Mouse (Mus musculus): ENCODE measurements around the gene Map2k5.

Gene Map2k5

DNA sequence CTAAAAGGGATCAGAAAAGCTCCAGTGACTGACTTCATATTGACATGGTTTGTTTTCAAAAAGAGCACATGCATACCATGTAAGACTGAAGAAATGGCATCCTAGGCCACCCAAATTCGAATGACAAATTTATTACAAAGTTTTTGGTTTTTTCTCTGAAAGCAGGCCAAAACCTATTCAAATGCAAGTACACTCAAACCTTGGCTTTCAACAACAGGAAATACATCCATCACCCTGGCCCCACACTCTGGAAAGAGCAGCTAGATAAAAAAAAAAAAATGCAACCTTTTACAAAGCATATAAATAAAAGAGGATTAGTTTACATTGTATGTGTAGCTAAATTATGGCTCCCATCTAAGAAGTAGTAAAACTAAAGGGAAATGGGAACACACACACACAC, 114.5 kb downstream of the Map2k5 start:
- in situ Hi-C loops (cut with MboI, MseI), result no loop called here

DNA sequence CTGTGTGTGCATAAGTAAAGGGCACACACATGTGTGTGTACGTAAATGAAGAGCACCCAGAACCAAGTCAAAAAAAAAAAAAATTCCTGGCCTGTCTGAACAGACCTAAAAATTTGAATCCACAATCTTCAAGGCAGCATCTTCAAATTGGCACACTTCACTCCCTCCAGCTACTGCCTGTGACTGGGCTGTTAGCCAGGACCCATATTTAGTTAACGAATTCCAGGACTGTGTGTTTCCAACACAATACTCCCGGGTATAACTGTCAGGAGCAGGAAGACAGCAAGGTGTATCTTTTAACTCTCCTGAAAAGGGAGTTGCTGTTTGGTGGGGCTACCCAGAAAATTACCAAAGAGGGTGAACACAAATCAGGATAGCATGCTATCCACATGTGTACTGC, 118.9 kb downstream of the Map2k5 start:
- in situ Hi-C loops (cut with MboI, MseI), result no loop called here

DNA sequence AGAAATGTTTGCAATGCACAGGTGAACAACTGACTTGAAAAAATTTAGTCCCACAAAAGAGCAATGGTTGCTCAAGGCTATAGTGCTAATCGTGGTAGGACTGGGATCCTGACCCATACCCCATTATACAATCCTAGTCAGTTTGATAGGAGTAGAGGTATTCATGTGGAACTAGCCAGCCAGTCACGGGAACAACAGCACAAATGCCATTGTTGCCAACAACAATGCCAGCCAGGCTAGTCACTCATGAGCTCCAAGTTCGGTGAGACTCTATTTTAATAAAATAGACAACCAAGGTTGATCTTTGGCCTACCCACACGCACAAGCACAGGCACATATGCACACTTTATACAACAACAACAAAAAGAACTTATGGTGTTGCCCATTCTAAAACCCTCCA, 120.0 kb downstream of the Map2k5 start:
- in situ Hi-C loops (cut with MboI, MseI), result no loop called here

DNA sequence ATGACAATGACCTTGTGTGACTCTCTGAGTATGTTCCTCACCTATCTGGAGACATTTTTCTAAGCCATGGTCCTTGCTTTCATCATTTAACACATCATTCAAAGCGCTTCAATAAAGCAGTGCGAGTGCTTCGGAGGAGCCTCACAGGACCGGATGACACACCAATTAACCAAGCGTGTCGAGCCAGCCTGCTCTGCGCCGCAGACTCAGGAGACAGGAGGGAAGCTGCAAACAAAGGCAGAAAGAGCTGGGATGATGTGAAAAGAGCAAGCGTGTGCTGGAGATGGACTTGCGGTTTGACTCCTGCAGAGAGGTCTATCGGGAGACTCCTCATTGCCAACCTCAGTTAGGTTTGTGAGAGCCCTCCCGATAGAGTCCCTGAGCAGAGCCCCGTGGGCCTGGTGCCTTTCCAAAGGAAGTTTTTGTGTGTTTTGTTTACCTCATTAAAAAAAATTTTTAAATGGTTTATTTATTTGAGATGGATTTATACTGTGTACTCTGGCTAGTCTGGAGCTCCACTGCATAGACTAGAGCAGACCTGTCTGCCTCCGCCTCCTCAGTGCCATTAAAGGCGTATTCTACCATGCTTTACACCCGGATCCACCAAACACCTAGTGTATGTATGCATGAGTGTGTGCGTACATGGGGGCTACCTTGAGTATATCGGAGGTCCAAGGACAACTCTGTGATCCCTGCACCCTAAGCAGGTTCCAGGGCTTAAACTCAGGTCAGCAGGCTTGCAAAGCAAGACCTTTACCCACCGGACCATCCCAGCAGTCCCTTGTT, 126.7 kb downstream of the Map2k5 start:
- in situ Hi-C loops (cut with MboI, MseI), result no loop called here

DNA sequence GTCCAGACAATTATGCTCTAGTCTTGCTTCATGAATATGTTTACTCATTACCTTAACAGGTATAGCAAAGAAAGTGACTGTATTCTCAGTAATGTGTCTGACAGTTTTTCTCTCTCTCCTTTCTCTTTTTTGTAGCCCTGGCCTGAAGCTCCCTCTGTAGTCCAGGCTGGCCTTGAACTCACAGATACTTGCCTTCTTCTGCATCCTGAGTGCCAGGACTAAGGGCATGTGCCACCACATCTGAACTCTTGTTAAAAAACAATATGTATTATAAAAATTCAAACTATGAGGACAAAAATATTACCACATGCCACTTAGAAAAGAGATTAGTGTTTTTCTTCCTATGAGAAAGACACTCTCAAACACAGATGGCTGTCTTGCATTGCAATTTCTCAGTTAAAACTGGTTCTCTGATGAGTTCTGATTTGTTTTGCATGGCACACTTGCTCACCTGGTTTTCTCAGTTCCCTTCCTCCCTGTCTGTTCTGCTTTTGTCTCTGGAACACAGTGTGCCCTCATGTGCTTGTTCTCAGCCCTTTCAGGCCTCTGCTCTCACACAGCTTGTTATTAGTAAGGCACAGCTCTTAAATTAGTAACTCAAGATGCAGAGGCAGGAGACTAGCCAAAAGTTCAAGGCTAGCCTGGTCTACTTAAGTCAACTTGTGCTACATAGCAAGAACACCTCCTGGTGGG, 129.5 kb downstream of the Map2k5 start:
- in situ Hi-C loops (cut with MboI, MseI), result no loop called here

DNA sequence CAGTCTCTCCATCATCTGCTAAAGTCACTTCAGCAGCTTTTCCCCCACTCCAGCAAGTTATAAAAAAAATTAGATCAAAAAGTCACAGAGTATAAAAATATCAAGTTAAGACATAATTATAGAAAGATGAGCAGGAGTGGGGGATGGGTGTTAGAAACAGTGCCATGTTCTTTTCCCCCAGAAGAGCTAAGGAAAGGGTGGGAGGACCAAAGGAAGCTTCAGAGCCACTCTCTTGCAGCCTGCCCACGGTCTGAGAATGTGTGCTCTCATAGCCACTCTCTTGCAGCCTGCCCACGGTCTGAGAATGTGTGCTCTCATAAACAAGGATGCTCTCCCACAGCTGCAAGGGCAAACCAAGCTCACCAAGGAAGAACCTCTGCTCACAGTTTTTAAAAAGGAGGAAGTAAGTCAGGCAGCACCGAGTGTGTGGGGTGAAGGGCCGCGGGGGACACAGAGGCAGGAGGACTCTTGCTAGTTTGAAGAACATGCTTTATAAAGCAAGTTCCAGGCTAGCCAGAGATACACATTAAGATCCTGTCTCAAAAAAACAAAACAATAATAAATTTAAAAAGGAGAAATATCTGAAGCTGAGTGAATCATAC, 131.0 kb downstream of the Map2k5 start:
- in situ Hi-C loops (cut with MboI, MseI), result no loop called here

DNA sequence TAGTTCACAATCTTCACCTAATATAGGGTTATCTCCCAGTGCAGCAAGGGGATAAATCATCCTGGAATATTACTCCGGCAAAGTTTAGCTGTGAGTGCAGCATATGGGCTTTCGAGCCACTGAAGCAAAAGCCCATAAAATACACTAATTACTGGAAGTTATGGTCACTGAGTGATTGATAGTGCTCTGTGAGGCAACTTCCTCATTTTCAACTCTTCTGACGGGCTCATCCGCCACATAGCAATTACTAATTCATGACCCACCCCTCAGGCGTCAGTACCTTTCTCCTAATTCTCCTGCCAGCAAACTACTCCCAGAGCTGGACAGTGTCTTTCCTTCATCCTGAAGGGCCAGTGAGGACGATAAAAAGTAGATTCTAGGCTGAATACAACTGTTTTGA, 135.7 kb downstream of the Map2k5 start:
- in situ Hi-C loops (cut with MboI, MseI), result no loop called here

DNA sequence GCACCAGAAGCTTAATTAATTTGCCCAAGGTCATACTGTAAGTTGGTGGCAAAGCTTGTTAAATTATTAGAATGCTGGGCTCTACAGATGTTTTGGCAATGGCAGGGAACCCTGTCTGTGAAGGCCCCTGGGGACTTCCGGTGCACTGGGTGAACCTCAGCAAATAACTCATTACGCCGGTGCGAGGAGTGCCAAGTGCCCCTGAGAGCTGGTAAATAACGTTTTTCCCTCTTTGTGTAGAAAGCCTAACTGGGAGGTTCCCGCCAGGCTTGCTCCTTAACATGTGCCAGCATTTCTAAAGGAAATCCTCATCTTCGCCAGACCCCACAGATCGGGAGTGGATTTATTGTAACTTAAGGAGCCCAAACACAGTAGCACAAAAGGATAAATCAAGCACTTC, 136.5 kb downstream of the Map2k5 start:
- in situ Hi-C loops (cut with MboI, MseI), result no loop called here

DNA sequence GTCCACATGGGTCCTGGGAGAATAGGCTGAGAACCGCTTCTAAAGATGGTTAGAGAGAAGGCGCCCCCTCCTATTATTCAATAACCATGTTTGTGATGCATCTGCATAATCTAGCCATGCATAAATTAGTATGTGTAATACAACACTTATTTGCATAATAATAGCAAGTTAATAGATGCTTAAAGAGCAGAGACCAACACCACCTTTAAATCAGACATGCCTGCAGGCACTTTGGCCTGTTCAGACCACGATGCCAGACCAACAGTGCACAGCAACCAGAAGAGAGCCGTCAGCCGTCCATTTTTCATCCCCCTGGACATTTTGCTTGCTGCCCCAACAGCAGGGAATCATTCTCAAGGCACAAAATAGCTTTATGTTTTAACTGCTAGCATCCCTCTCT, 143.3 kb downstream of the Map2k5 start:
- in situ Hi-C loops (cut with MboI, MseI), result no loop called here

DNA sequence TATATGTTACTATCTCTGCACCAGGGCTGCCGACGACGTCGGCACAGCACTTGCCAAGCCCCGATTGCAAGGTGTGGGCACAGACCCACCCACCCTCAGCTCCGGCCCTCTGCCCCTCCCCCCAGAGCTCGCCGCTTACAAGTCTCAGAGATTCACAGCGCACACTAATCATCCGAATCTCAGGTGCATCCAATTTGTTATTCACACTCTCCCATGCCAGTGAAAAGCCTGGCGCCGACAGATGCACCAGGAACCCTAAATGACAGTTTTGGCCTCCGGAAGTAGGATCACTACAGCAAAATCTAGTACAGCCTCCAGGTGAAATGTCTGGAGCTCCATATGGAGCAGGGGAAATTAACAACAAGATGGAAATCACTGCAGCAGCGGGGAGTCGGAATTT, 147.4 kb downstream of the Map2k5 start:
- in situ Hi-C loops (cut with MboI, MseI), result no loop called here

DNA sequence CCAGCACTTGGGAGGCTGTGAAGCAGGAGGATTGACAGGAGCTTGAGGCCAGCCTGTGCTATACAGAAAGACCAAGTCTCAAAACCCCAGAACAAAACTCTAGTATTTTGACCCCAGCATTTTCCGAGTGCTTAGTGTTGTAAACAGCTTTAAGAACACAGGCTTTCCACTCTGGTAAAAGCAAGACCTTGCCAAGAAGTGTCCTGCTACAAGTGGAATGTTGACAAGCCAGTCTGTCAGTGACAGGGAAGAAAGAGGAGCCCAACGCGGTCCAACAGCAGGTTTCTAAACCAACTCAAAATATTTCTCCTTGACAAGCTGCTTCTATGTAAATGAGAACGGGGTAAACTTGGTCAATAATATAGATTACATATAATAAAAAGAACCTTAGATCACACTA, 148.6 kb downstream of the Map2k5 start:
- in situ Hi-C loops (cut with MboI, MseI), result no loop called here

DNA sequence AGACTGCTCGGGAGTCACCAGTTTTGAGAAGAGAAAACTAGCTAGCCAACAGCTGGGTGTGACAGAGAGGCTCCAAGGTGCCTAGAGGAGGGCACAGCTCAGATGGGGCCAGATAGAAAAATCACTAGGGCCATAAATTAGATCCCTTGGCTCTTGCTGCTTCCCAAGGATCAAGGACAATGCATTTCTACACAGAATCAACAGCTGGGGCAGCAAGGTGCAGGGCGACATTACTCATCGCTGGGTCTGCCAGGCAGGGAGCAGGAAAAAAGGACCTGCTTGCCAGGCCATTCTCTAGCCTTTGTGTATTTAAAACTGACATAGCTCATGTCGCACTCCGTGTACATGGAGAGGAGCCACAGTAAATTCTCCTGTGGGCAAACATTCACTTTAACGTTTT, 155.5 kb downstream of the Map2k5 start:
- in situ Hi-C loops (cut with MboI, MseI), result no loop called here

DNA sequence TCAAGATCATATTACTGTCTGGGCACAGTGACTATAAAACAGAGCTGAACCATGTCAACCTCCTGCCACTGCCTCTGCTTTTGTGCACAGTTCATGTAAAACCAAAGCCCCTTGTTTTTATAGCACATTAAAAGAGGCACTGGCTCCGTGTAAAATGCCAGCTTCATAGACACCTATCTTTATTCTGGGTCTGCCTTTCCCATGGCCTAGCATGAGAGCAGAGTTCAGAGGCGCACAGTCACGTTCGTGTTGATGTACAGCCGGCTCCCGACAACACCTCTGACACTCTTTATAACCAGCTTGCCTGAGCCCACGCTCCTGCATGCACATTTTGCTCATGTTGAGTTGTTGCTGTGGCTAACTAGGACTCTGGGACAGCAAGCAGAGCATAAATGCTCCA, 157.9 kb downstream of the Map2k5 start:
- in situ Hi-C loops (cut with MboI, MseI), result no loop called here

DNA sequence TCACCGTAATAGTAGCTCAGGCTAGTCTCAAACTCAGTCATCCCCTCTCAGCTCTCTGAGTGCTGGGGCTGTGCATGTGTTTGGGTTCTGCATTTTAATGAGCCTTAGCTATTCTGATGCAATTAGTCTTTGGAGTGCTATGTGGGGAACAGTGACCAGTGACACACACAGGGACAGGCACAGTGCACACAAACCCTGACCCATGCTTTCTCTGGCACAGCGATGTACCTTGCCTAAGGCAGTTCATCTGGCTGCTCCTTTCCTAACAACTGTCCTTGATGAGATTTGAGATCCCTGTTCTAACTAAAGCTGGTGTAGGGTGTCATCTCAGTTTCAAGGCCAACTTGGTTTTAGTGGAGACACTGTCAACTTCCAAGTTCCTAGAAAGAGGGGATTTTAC, 162.7 kb downstream of the Map2k5 start:
- in situ Hi-C loops (cut with MboI, MseI), result no loop called here

DNA sequence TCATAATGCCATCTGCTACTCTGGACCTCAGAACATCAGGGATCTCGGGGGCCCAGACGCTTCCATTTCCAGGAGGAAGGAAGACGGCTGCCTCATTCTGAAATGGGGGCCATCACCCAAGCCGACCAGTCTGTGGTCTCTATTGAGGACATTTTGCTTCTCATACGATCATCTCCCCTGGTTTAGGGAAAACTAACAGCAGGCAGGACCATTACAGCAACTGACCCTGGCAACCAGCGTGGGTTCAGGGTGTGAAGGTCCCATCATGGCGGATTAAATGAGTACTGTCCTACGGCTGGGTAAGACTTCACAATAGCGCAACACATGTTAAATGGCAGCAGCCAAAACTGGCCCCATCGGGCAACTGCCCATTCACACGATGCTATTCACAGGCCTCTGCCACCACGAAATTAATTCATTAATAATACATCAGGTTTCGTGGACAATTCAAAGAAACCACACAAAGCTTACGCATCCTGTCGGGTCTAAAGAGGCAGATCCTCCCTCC, 170.9 kb downstream of the Map2k5 start:
- in situ Hi-C loops (cut with MboI, MseI), result no loop called here

DNA sequence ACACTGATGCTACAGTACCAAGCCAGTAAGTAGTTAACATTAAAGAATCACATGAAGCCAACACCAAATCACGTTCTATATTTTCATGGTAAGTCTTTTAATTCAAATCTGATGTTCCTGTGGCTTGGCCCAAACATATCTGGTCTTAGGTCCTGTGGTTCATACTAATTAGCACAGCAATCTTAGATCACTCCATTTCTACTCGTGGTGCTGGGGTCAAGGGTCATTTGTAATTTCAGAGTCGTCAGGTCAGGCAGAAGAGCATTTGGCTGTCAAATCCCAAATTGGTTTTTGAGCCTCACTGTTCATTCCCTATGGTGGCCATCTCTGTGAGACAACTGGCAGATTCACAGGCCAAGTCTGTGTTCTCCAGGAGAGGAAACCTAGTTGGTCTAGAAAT, 174.2 kb downstream of the Map2k5 start:
- in situ Hi-C loops (cut with MboI, MseI), result no loop called here

DNA sequence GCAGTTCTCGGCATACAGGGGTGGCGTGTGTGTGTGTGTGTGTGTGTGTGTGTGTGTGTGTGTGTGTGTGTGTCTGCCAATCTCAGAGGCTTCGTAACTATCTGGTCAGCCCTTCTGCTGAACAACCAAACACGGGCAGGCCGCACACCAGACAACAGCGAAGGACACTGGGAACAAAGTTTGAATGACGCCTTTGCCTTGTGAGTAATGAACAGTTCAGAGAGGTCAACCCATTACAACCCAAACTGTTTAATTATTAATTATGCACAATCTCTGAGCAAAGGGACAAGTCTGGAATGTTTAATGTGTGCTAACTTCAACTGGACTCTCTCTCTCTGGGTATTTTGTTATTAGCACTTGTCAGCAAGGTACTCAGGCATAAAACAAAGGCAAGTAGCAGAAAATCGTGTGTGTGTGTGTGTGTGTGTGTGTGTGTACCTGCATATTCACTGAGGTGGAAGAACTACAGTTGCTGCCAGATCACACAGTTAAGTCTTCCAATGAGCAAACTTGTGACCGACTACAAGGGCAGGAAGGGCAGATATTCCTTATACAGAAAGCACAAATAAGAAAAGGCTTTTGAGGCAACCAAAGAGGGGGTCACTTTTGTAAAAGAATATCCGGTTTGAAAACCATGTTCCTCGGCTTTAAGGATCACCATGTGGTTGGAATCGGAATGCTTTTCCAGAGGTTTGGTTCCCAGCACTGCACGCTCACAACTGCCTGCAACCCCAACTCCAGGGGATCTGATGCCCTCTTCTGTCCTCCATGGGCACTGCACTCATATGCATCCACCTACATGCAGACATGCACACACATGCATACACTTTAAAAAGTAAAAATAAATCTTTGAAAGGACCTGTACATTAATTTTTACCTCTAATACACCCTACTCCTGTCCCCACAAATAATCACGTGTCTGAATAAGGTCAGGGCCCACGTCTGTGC, 176.1 kb downstream of the Map2k5 start:
- in situ Hi-C loops (cut with MboI, MseI), result no loop called here

DNA sequence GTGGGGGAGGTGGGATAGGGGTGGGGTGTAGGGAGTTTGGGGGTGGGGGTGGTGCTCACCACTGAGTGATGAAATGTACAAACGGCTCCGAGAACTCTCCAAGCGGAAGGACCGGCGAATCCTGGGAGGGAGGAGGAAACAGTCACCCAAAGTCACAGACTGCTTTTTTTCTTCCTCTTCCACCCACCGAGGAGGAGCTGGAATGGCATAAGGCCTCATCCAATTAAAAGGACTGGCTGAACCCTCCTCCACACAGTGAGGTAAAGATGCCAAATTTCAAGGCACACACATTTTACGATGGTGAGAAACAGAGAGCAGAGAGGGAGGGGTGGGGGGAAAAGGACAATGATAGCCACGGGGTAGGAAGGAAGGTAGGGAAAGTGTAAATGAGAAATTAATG, 180.4 kb downstream of the Map2k5 start:
- in situ Hi-C loops (cut with MboI, MseI), result no loop called here

DNA sequence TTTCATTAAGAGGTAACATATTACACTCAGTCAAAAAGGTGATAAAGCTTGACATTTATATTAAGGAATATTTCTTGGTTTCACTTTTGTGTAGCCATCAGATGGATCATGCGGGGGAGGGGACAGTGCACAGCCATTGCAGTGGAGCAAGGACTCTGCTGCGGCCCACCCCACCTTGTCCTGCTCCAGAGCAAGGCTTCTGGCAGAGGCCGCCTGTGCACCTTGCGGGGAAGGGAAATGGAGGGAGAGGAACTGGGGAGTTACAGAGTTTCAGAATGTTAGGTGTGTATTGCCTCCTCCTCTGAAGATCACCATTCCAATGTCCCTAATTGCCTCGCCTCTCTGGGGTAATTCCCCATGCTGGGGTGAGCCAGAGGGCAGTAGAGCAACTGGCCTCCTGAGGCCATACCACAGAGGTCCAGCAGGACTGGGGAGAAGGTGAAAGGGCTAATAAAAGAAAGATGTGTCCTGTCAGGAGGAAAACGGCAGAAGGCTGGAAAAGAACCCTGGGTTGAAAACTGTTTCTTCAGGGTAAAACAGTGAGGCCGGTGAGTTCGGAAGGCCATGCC, 181.5 kb downstream of the Map2k5 start:
- in situ Hi-C loops (cut with MboI, MseI), result no loop called here

DNA sequence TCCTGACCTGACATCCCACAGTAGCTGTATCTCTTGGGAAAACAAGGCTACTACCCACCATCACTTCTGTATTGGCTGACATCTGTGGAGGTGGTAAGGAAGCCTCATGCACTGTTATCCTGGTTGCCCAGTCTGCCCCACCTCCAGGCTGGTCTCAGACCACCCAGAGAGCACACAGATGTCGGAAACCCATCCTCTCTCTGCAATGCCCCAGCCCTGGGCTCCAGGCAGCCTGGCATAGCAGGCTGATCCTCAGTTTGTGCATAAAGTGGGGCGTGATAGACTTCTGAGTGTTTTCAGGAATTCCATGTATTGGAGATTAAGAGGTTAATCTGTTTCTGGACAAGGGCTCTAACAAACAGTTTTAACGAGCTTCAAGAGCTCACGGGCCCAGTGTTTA, 182.2 kb downstream of the Map2k5 start:
- in situ Hi-C loops (cut with MboI, MseI), result no loop called here

DNA sequence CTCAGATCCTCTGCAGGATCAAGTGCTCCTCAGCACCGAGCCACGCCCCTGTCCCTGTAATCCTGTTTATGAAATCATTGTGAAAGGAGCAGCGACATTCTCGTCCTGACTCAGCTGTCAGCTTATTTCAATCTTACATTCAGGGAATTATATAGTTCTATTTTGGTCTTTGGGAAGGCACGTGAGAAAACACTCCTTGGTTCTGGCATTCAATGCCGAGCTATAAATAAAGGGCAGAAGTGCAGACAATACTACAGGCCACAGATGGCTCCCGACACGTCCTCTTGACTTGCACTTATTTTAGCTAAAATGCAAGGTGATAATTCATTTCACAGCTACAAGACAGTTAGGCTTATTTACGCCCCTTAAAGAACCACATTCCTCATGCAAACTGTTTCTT, 182.9 kb downstream of the Map2k5 start:
- in situ Hi-C loops (cut with MboI, MseI), result no loop called here
